Mouse (Mus musculus): ENCODE measurements around the gene Arhgap40. TPM values are rescaled to one million over a fixed set of nuclear protein-coding genes. Genes with fewer than 3 reads are reported as not detected.
A peak's percentile ranks its signal among the peaks of the same experiment; 100 is the strongest.

The Arhgap40 gene
- polyA plus RNA-seq, 1 experiment from 2014 or later, result 1.7 TPM

- Histone ChIP-seq H3K9me3 (ENCODE audit: control insufficient read depth, low read depth, low read length) (no peaks in the 10 kb centered on the region), H3K9ac (replicated peaks; ENCODE audit: low read depth, low read length) (no peak overlapping the region), H3K27ac (ENCODE audit: low read length) (no peak overlapping the region), H3K27me3 (ENCODE audit: control insufficient read depth, insufficient read depth, low read length) (no peaks in the 10 kb centered on the region), H3K4me1 (ENCODE audit: control insufficient read depth, insufficient read depth, low read length) (no peaks in the 10 kb centered on the region), H3K36me3 (ENCODE audit: control insufficient read depth, insufficient read depth, low read length) (no peaks in the 10 kb centered on the region), H3K4me3 (ENCODE audit: low read depth, low read length) (no peak overlapping the region), H3K4me2 (replicated peaks; ENCODE audit: low read depth, low read length) (no peak overlapping the region)
- WGBS, result 74% methylated on average over 8 of the region's 8 CpGs
- ATAC-seq (ENCODE audit: insufficient number of reproducible peaks, insufficient read depth, low FRiP score, low read depth), result no peak
These were observed 22.0 kb downstream of the Arhgap40 start for GRCm38 (mm10) chr2:158534559-158534958.

DNA sequence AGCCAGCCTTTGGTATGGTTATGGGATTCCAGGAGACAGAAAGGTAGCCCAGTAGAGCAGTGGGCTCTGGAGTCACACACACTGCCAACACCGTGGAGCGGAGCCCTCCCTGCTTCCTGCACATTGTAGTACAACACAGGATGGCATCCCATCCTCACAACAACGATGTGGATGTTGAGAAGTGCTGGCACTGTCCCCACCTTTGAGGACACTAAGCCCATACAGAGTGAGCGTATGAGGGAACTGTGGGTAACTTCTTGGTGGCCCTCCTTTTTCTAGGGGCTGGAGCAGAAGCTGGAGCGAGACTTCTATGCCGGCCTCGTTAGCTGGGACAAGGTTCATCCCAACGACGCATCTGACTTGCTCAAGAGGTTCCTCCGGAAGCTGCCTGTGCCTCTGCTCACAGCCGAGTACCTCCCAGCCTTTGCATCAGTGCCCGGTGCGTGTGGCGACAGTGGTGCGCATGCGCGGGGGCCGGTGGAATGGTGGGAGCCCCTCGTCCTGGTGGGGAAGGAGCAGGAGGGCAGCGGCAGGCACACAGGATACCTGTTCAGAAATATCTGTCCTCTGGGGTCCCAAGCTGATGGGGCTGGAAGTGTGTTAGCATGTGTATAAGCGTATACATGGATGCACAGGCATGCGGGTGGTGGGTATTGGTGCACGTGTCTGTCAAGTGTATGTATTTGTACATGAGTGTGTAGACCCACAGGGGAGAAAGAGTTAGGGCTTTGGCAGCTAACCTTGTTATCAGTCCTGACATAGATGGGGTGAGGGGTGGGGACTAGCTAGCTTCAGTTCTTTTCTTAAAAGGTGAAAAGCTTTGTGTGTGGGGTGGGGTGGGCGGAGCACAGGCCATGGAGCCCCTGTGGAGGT lies 27.1 kb downstream of the Arhgap40 start:
- H3K4me2 ChIP-seq (replicated peaks; ENCODE audit: low read depth, low read length), result peak overlapping the region; percentile 26
- H3K36me3 ChIP-seq (ENCODE audit: control insufficient read depth, insufficient read depth, low read length), result no peaks in the 10 kb centered on the region
- H3K9ac ChIP-seq (replicated peaks; ENCODE audit: low read depth, low read length), result no peak overlapping the region
- H3K4me1 ChIP-seq (ENCODE audit: control insufficient read depth, insufficient read depth, low read length), result no peaks in the 10 kb centered on the region
- H3K4me3 ChIP-seq (ENCODE audit: low read depth, low read length), result no peak overlapping the region
- H3K9me3 ChIP-seq (ENCODE audit: control insufficient read depth, low read depth, low read length), result no peaks in the 10 kb centered on the region
- H3K27me3 ChIP-seq (ENCODE audit: control insufficient read depth, insufficient read depth, low read length), result no peaks in the 10 kb centered on the region
- H3K27ac ChIP-seq (ENCODE audit: low read length), result no peak overlapping the region
- no peak for ATAC-seq (ENCODE audit: insufficient number of reproducible peaks, insufficient read depth, low FRiP score, low read depth)
- 51% methylated on average over 24 of the region's 24 CpGs for WGBS

DNA sequence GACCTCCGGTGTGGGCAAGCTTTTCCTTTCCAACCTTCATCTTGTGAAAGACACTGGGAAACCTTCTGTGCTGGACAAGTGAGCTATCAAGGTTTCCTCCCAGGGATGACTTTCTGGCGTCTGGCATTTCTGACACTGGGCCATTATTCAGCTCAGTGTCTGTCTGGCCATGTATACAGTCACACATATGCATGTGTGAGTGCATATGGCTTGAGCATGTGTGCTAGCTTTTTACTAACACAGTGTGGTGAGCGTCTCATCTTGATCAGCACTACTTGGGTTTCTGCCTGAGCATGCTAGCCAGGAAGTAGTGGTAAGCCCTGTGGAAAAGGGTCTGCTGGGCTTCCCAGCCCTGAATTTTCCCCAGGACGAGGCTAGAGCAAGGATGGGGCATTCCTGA lies 28.7 kb downstream of the Arhgap40 start:
- Histone ChIP-seq H3K36me3 (ENCODE audit: control insufficient read depth, insufficient read depth, low read length) (no peaks in the 10 kb centered on the region), H3K27ac (ENCODE audit: low read length) (no peak overlapping the region), H3K4me3 (ENCODE audit: low read depth, low read length) (no peak overlapping the region), H3K4me1 (ENCODE audit: control insufficient read depth, insufficient read depth, low read length) (no peaks in the 10 kb centered on the region), H3K27me3 (ENCODE audit: control insufficient read depth, insufficient read depth, low read length) (no peaks in the 10 kb centered on the region), H3K9ac (replicated peaks; ENCODE audit: low read depth, low read length) (no peak overlapping the region), H3K4me2 (replicated peaks; ENCODE audit: low read depth, low read length) (no peak overlapping the region), H3K9me3 (ENCODE audit: control insufficient read depth, low read depth, low read length) (no peaks in the 10 kb centered on the region)
- 36% methylated on average over 4 of the region's 4 CpGs for WGBS
- ATAC-seq (ENCODE audit: insufficient number of reproducible peaks, insufficient read depth, low FRiP score, low read depth), result no peak

- no peaks in the 10 kb centered on the region for H3K4me1 ChIP-seq (ENCODE audit: control insufficient read depth, insufficient read depth, low read length)
- H3K9ac ChIP-seq (replicated peaks; ENCODE audit: low read depth, low read length), result no peak overlapping the region
- no peaks in the 10 kb centered on the region for H3K9me3 ChIP-seq (ENCODE audit: control insufficient read depth, low read depth, low read length)
- H3K36me3 ChIP-seq (ENCODE audit: control insufficient read depth, insufficient read depth, low read length), result no peaks in the 10 kb centered on the region
- no peaks in the 10 kb centered on the region for H3K27me3 ChIP-seq (ENCODE audit: control insufficient read depth, insufficient read depth, low read length)
- 72% methylated on average over 2 of the region's 2 CpGs for WGBS
- no peak for ATAC-seq (ENCODE audit: insufficient number of reproducible peaks, insufficient read depth, low FRiP score, low read depth)
- H3K4me3 ChIP-seq (ENCODE audit: low read depth, low read length), result no peak overlapping the region
- H3K4me2 ChIP-seq (replicated peaks; ENCODE audit: low read depth, low read length), result no peak overlapping the region
- no peak overlapping the region for H3K27ac ChIP-seq (ENCODE audit: low read length)
These were observed 32.7 kb downstream of the Arhgap40 start for GRCm38 (mm10) chr2:158545266-158545665.

- Histone ChIP-seq H3K27me3 (ENCODE audit: control insufficient read depth, insufficient read depth, low read length) (no peaks in the 10 kb centered on the region), H3K4me1 (ENCODE audit: control insufficient read depth, insufficient read depth, low read length) (no peaks in the 10 kb centered on the region), H3K27ac (ENCODE audit: low read length) (no peak overlapping the region), H3K36me3 (ENCODE audit: control insufficient read depth, insufficient read depth, low read length) (no peaks in the 10 kb centered on the region), H3K4me2 (replicated peaks; ENCODE audit: low read depth, low read length) (no peak overlapping the region), H3K4me3 (ENCODE audit: low read depth, low read length) (no peak overlapping the region), H3K9me3 (ENCODE audit: control insufficient read depth, low read depth, low read length) (no peaks in the 10 kb centered on the region), H3K9ac (replicated peaks; ENCODE audit: low read depth, low read length) (no peak overlapping the region)
- WGBS, result 4% methylated on average over 17 of the region's 17 CpGs
- peak; percentile 34; the same call in 1 of the 2 replicates for ATAC-seq (ENCODE audit: insufficient number of reproducible peaks, insufficient read depth, low FRiP score, low read depth)
These were observed 34.2 kb downstream of the Arhgap40 start for GRCm38 (mm10) chr2:158546751-158547150.

DNA sequence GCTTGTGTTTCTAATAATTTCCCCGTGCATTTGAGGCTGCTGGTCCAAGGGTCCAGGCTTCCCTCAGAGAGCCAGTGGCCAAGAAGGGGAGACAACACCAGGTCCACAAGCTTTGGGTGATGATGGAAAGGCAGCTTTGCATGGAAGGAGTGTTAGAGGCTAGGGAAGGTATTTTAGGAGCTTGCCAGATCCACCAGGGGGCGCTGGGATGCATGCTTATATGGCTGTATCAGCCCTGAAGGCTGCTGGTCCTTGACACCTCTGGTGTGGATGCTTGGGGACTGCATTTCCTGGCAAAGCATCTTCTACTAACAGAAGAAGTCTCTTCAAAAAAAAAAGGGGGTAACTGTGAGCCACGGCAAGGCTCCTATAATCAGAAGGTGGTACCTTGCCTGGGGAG lies 37.5 kb downstream of the Arhgap40 start:
- Histone ChIP-seq H3K9ac (replicated peaks; ENCODE audit: low read depth, low read length) (no peak overlapping the region), H3K4me1 (ENCODE audit: control insufficient read depth, insufficient read depth, low read length) (no peaks in the 10 kb centered on the region), H3K36me3 (ENCODE audit: control insufficient read depth, insufficient read depth, low read length) (no peaks in the 10 kb centered on the region), H3K4me2 (replicated peaks; ENCODE audit: low read depth, low read length) (no peak overlapping the region), H3K27me3 (ENCODE audit: control insufficient read depth, insufficient read depth, low read length) (peaks cover 12% of the 10 kb centered on the region; the same call in 1 of the 2 replicates), H3K9me3 (ENCODE audit: control insufficient read depth, low read depth, low read length) (no peaks in the 10 kb centered on the region), H3K27ac (ENCODE audit: low read length) (no peak overlapping the region), H3K4me3 (ENCODE audit: low read depth, low read length) (no peak overlapping the region)
- 1% methylated on average over 3 of the region's 3 CpGs for WGBS
- no peak for ATAC-seq (ENCODE audit: insufficient number of reproducible peaks, insufficient read depth, low FRiP score, low read depth)

GRCm38 (mm10) chr2:158554366-158554765 lies 41.8 kb downstream of the Arhgap40 start:
- no peak overlapping the region for H3K27ac ChIP-seq (ENCODE audit: low read length)
- peaks cover 12% of the 10 kb centered on the region; the same call in 1 of the 2 replicates for H3K27me3 ChIP-seq (ENCODE audit: control insufficient read depth, insufficient read depth, low read length)
- H3K4me1 ChIP-seq (ENCODE audit: control insufficient read depth, insufficient read depth, low read length), result no peaks in the 10 kb centered on the region
- no peak overlapping the region for H3K9ac ChIP-seq (replicated peaks; ENCODE audit: low read depth, low read length)
- H3K4me3 ChIP-seq (ENCODE audit: low read depth, low read length), result no peak overlapping the region
- H3K9me3 ChIP-seq (ENCODE audit: control insufficient read depth, low read depth, low read length), result no peaks in the 10 kb centered on the region
- 22% methylated on average over 10 of the region's 10 CpGs for WGBS
- H3K4me2 ChIP-seq (replicated peaks; ENCODE audit: low read depth, low read length), result no peak overlapping the region
- no peak for ATAC-seq (ENCODE audit: insufficient number of reproducible peaks, insufficient read depth, low FRiP score, low read depth)
- H3K36me3 ChIP-seq (ENCODE audit: control insufficient read depth, insufficient read depth, low read length), result no peaks in the 10 kb centered on the region

DNA sequence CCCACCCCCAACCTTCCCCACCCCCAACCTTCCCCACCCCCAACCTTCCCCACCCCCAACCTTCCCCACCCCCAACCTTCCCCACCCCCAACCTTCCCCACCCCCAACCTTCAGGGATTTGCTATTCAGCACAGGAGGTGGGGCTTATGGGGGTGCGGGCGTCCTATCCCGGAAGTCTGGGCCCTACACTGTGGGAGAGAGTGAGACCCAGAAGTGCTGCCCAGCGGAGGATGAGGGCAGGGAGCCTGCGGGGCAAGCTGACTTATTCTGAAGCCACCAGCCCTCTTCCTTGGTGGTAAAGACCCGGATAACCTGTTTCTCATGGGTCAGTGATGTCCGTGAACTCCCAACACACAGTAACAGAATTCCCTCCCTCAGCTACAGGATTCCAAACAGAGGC lies 42.7 kb downstream of the Arhgap40 start:
- Histone ChIP-seq H3K4me2 (replicated peaks; ENCODE audit: low read depth, low read length) (no peak overlapping the region), H3K9me3 (ENCODE audit: control insufficient read depth, low read depth, low read length) (no peaks in the 10 kb centered on the region), H3K4me1 (ENCODE audit: control insufficient read depth, insufficient read depth, low read length) (no peaks in the 10 kb centered on the region), H3K9ac (replicated peaks; ENCODE audit: low read depth, low read length) (no peak overlapping the region), H3K27ac (ENCODE audit: low read length) (no peak overlapping the region), H3K27me3 (ENCODE audit: control insufficient read depth, insufficient read depth, low read length) (peaks cover 12% of the 10 kb centered on the region; the same call in 1 of the 2 replicates), H3K4me3 (ENCODE audit: low read depth, low read length) (no peak overlapping the region), H3K36me3 (ENCODE audit: control insufficient read depth, insufficient read depth, low read length) (no peaks in the 10 kb centered on the region)
- 3% methylated on average over 7 of the region's 7 CpGs for WGBS
- no peak for ATAC-seq (ENCODE audit: insufficient number of reproducible peaks, insufficient read depth, low FRiP score, low read depth)

Measured in stomach, embryonic 14.5 days (tissue).